Mouse (Mus musculus): ENCODE measurements at regions not wholly inside any gene's neighbourhood (a gene's known extent, or its start where the extent isn't known, plus 50 kb on each side); places are given as distances from the start of the nearest gene placed in this dataset.
A peak's percentile ranks its signal among the peaks of the same experiment; 100 is the strongest.

DNA sequence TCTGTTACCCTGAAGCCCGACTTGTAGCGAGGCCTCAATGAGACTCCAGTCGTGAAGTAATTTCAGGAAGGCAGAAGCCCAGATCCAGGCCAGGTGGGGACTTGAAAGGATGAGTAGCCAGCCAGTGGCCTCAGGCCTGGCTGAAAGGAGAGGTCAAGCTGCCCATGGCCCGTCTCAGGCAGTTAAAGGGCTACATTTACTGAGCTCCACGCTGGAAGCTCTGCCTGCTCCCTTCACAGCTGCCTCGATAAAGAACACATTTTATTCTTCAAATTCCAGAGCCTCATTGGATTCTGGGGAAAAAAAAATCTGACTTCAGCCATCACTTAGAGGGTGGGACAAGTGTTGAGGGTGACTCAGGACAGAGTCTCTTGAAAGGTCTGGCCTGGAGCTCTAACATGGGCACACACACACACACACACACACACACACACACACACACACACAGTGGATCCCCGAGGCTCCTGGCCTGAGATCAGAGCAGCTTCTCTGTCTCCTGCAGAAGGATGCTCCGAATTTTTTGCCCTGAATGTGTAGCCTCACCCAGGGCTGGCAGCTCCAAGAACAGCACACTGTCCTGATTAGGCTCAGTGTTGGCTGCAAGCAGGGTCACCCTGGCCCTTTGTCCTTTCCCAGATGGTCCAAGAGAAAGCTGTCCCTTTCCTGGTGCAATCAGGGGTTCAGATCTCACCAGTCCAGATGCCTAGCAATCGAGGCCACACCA, 53.0 kb downstream of the Gadd45g start:
- Histone ChIP-seq H3K9me3 (no peaks in the 10 kb centered on the region), H3K27ac (no peak overlapping the region), H3K4me1 (peaks cover 16% of the 10 kb centered on the region), H3K27me3 (replicated peaks) (no peaks in the 10 kb centered on the region), H3K9ac (no peak overlapping the region), H3K4me3 (no peak overlapping the region), H3K4me2 (no peak overlapping the region), H3K36me3 (replicated peaks) (no peaks in the 10 kb centered on the region)
- ATAC-seq (replicated peaks) = no peak
- 65% methylated on average over 9 of the region's 9 CpGs for WGBS

- H3K4me1 ChIP-seq = peaks cover 16% of the 10 kb centered on the region
- no peaks in the 10 kb centered on the region for H3K9me3 ChIP-seq
- H3K27ac ChIP-seq = no peak overlapping the region
- no peaks in the 10 kb centered on the region for H3K27me3 ChIP-seq (replicated peaks)
- no peak overlapping the region for H3K4me2 ChIP-seq
- WGBS = 77% methylated on average over 3 of the region's 3 CpGs
- no peak overlapping the region for H3K9ac ChIP-seq
- ATAC-seq (replicated peaks) = no peak
- H3K4me3 ChIP-seq = no peak overlapping the region
- H3K36me3 ChIP-seq (replicated peaks) = no peaks in the 10 kb centered on the region
These were observed 53.6 kb downstream of the Gadd45g start for GRCm38 (mm10) chr13:51900043-51900440.

DNA sequence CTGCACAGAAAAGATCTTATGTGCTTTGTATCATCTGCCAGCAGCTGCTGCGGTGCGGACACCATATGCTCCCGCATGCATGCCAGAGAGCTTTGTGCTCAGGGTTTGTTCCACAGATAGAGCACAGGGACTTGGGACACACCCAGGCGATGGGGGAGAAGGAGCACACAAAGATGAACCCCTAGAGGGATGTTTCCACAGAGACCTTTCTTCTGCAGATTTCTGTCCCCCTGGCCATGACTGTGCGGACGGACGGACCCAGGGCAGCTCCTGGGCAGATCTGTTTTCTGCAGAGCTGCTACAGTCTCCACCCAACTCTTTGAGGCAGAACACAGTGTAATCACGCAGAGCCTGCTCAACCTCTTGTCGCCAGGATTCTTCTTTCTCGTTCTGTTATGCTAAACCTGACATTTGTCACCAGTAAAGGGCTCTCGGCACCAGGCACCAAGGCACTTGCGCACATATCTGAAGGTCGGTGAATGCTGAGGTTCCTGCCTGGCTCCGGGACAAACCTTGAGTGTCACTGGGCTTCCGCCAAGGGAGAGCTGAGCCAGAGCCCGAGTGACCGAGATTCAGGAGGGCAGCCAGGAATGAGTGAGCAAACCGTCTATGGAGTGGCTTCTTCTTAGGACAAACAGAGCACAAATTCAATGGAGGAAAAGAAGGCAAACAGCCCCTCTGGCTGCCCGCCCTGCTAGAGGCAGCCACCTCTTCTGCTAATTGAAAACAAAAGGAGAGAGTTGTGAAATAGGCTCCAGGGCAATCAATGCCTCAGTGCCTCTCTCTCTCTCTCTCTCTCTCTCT, 56.2 kb downstream of the Gadd45g start:
- H3K9ac ChIP-seq = no peak overlapping the region

GRCm38 (mm10) chr13:51903324-51903939, 57.0 kb downstream of the Gadd45g start:
- no peaks in the 10 kb centered on the region for H3K9me3 ChIP-seq
- H3K27me3 ChIP-seq (replicated peaks) = 0 out of 2 replicates have a peak, but pooled peaks cover 4% of the 10 kb centered on the region
- WGBS = 58% methylated on average over 11 of the region's 11 CpGs
- no peak overlapping the region for H3K4me3 ChIP-seq
- H3K4me2 ChIP-seq = peak overlapping the region; percentile 26; the same call in 1 of the 2 replicates
- no peak overlapping the region for H3K27ac ChIP-seq
- H3K9ac ChIP-seq = no peak overlapping the region
- no peaks in the 10 kb centered on the region for H3K36me3 ChIP-seq (replicated peaks)
- peak; percentile 73 for ATAC-seq (replicated peaks)
- peaks cover 16% of the 10 kb centered on the region for H3K4me1 ChIP-seq

More for the DNA sequence above, 56.2 kb downstream of the Gadd45g start:
- ATAC-seq (replicated peaks) = peak; percentile 70
- peak overlapping the region; percentile 66 for H3K27ac ChIP-seq
- H3K9me3 ChIP-seq = no peaks in the 10 kb centered on the region
- H3K27me3 ChIP-seq (replicated peaks) = 0 out of 2 replicates have a peak, but pooled peaks cover 4% of the 10 kb centered on the region
- H3K4me1 ChIP-seq = peaks cover 16% of the 10 kb centered on the region
- H3K4me3 ChIP-seq = no peak overlapping the region
- 17% methylated on average over 19 of the region's 19 CpGs for WGBS
- no peaks in the 10 kb centered on the region for H3K36me3 ChIP-seq (replicated peaks)
- H3K4me2 ChIP-seq = peak overlapping the region; percentile 26

GRCm38 (mm10) chr13:51905270-51905669, 58.8 kb downstream of the Gadd45g start:
- Histone ChIP-seq H3K36me3 (replicated peaks) (no peaks in the 10 kb centered on the region), H3K4me3 (no peak overlapping the region), H3K27me3 (replicated peaks) (0 out of 2 replicates have a peak, but pooled peaks cover 4% of the 10 kb centered on the region), H3K27ac (no peak overlapping the region), H3K4me1 (peaks cover 16% of the 10 kb centered on the region), H3K9me3 (no peaks in the 10 kb centered on the region), H3K9ac (no peak overlapping the region), H3K4me2 (no peak overlapping the region)
- ATAC-seq (replicated peaks) = no peak
- WGBS = 83% methylated on average over 5 of the region's 5 CpGs

- ATAC-seq (replicated peaks) = no peak
- H3K36me3 ChIP-seq (replicated peaks) = no peaks in the 10 kb centered on the region
- no peaks in the 10 kb centered on the region for H3K9me3 ChIP-seq
- no peak overlapping the region for H3K27ac ChIP-seq
- H3K4me2 ChIP-seq = no peak overlapping the region
- H3K4me1 ChIP-seq = peaks cover 16% of the 10 kb centered on the region
- no peak overlapping the region for H3K9ac ChIP-seq
- H3K4me3 ChIP-seq = no peak overlapping the region
- WGBS = 84% methylated on average over 3 of the region's 3 CpGs
- 0 out of 2 replicates have a peak, but pooled peaks cover 4% of the 10 kb centered on the region for H3K27me3 ChIP-seq (replicated peaks)
These were observed 59.6 kb downstream of the Gadd45g start for GRCm38 (mm10) chr13:51906103-51906502.

DNA sequence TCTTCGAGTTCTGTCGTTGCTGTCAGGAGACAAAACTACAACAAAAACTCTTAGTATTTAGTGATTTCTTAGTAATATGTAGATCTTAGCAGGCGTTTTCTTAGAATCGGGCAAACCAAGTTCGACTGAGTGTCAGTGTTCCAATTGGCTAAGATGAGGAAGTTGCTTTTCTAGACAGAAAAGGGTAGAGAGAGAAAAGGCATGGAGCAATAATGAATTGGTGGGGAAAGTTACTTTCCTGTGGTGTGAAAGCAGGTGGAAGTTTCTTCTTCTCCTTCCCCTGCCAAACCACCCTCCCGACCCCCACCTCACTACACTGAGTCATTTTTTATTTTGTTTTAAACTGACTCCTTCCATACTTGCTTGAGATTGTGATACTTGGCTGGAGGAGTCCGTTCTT, 62.0 kb downstream of the Gadd45g start:
- no peaks in the 10 kb centered on the region for H3K36me3 ChIP-seq (replicated peaks)
- no peak overlapping the region for H3K4me2 ChIP-seq
- no peak for ATAC-seq (replicated peaks)
- no peak overlapping the region for H3K27ac ChIP-seq
- no peak overlapping the region for H3K4me3 ChIP-seq
- 85% methylated on average over 7 of the region's 7 CpGs for WGBS
- no peak overlapping the region for H3K9ac ChIP-seq
- H3K9me3 ChIP-seq = no peaks in the 10 kb centered on the region
- peaks cover 3% of the 10 kb centered on the region; the same call in 1 of the 2 replicates for H3K4me1 ChIP-seq
- peaks cover 8% of the 10 kb centered on the region; the same call in 1 of the 2 replicates for H3K27me3 ChIP-seq (replicated peaks)

DNA sequence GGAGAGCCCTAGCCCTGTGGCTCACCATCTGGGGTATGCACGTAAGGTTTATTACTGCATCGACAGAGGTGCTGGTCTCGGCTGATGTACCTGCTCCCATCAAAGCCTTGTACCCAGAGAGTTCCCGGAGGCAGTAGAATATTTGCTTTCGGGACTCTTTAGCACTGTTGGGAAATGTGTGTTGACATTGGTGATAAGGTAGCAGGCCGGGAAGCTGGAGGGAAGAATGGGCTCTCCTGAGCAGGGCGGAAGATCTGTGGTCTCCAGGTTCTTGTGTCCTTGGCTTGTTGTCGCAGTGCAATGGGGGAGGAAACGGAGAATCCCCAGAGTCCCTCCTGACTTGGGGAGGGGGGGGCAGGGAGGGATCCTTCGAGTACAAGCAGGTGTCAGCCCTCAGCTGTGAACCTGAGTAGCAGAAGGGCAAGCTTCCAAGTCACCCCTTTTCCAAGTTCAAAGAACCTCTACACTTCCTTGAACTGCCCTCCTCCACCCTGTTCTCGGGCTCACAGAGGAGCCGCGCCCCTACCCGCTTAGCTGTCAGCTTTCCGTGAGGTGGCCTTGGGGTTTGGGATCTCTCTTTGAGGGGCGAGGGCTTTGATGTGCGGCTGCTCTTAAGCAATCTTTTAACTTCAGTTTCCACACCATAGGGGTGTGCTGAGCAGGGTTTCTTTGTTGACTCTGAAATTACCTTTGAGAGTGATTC, 65.0 kb downstream of the Gadd45g start:
- H3K4me3 ChIP-seq = no peak overlapping the region
- H3K4me2 ChIP-seq = no peak overlapping the region
- peaks cover 16% of the 10 kb centered on the region for H3K27me3 ChIP-seq (replicated peaks)
- no peaks in the 10 kb centered on the region for H3K4me1 ChIP-seq
- WGBS = 66% methylated on average over 17 of the region's 17 CpGs
- no peak for ATAC-seq (replicated peaks)
- no peak overlapping the region for H3K27ac ChIP-seq
- H3K36me3 ChIP-seq (replicated peaks) = no peaks in the 10 kb centered on the region
- no peak overlapping the region for H3K9ac ChIP-seq
- no peaks in the 10 kb centered on the region for H3K9me3 ChIP-seq

GRCm38 (mm10) chr13:51912477-51912876, 66.0 kb downstream of the Gadd45g start:
- Histone ChIP-seq H3K4me3 (no peak overlapping the region), H3K9me3 (no peaks in the 10 kb centered on the region), H3K27me3 (replicated peaks) (peaks cover 15% of the 10 kb centered on the region), H3K4me1 (no peaks in the 10 kb centered on the region), H3K9ac (no peak overlapping the region), H3K4me2 (no peak overlapping the region), H3K27ac (no peak overlapping the region), H3K36me3 (replicated peaks) (no peaks in the 10 kb centered on the region)
- WGBS = 82% methylated on average over 5 of the region's 5 CpGs
- ATAC-seq (replicated peaks) = no peak

DNA sequence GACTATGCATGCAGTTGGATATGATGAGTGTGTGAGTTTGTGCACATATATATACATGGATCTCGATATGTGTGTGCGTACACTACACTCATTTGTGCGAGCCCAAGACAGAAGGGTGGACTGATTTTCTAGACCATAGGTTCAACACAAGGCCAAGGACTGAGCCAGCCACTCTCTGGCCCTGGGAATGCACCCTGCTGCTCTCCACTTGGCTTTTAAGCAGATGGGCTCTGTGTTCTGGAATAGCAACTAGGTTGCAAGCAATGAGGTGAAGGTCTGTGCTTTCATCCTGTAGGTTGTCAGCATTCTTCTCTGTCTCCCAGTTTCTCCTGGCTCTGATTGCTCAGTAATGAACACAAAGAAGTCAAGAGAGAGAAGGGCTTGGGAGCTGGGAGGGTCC, 66.5 kb downstream of the Gadd45g start:
- Histone ChIP-seq H3K27me3 (replicated peaks) (peaks cover 15% of the 10 kb centered on the region), H3K4me3 (no peak overlapping the region), H3K27ac (no peak overlapping the region), H3K9me3 (no peaks in the 10 kb centered on the region), H3K4me1 (peaks cover 5% of the 10 kb centered on the region; the same call in 1 of the 2 replicates), H3K36me3 (replicated peaks) (no peaks in the 10 kb centered on the region), H3K4me2 (no peak overlapping the region), H3K9ac (no peak overlapping the region)
- ATAC-seq (replicated peaks) = no peak
- WGBS = 98% methylated on average over 3 of the region's 3 CpGs

- H3K27ac ChIP-seq = no peak overlapping the region
- no peaks in the 10 kb centered on the region for H3K36me3 ChIP-seq (replicated peaks)
- no peak overlapping the region for H3K9ac ChIP-seq
- no peak for ATAC-seq (replicated peaks)
- WGBS = 34% methylated on average over 15 of the region's 15 CpGs
- peaks cover 42% of the 10 kb centered on the region for H3K4me1 ChIP-seq
- H3K4me2 ChIP-seq = no peak overlapping the region; the same call in 1 of the 2 replicates
- H3K27me3 ChIP-seq (replicated peaks) = peaks cover 15% of the 10 kb centered on the region
- no peaks in the 10 kb centered on the region for H3K9me3 ChIP-seq
- H3K4me3 ChIP-seq = no peak overlapping the region
These were observed 70.3 kb downstream of the Gadd45g start for GRCm38 (mm10) chr13:51916666-51917240.

All from midbrain, embryonic 15.5 days (tissue).